Mouse (Mus musculus) gastrocnemius, postnatal 25 days (tissue): ENCODE data around the gene Hcn3. TPM values are rescaled to one million over a fixed set of nuclear protein-coding genes. Genes with fewer than 3 reads are reported as not detected.
"Not testable (repeated sequence)": the region's sequence is repeated elsewhere in the genome, so short reads cannot be mapped to it uniquely, and the experiment has no call there.

Experiments used
- DNase-seq: peaks from one replicate; pipeline ENCODE4 v3.0.0; 2022
- total RNA-seq, 2 experiments: library from RNA; stranded (reverse); gene quantifications; 1 replicate in 1 of 2; 2 replicates in 1 of 2; pipeline ENCODE4 v1.2.3; 2021

Gene Hcn3
- total RNA-seq, 2 experiments from 2014 or later, result 0.43 TPM; not detected in 1

GRCm38 (mm10) chr3:89181749-89182500 is 21.9 kb upstream of the Hcn3 start:
- no peak for DNase-seq

GRCm38 (mm10) chr3:89179056-89179455 is 19.1 kb upstream of the Hcn3 start:
- DNase-seq, result no peak

- DNase-seq, result no peak
Measured at GRCm38 (mm10) chr3:89178107-89178385, 18.1 kb upstream of the Hcn3 start.

- peak; percentile 89 for DNase-seq
Measured at GRCm38 (mm10) chr3:89177242-89178106, 17.5 kb upstream of the Hcn3 start, which contains the start of gene Scamp3. TSS of gene Scamp3 (plus strand) at chr3:89177473.

- no peak for DNase-seq
Measured at GRCm38 (mm10) chr3:89176421-89176820, 16.4 kb upstream of the Hcn3 start.

DNA sequence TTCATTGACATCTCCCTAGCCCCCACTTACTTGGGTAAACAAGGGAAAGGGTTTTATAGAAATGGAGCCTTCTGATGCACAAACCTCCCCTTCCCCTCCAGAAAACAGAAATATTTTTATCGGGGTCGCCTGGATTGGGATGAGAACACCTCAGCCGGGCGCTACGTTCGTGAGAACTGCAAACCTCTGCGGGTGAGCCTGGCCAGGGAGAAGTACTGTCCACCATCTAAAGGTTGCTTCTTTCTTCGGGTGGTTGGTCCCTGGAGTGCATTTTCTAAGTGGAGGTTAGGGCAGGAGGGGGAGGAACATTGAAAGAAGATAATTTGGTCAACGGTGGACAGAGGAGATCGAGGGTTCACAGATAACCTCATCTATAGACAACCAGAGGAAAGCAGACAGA is 15.5 kb upstream of the Hcn3 start:
- no peak for DNase-seq

- DNase-seq, result no peak
Measured at GRCm38 (mm10) chr3:89174844-89175243, 14.8 kb upstream of the Hcn3 start.

GRCm38 (mm10) chr3:89166945-89167344 is 6.9 kb upstream of the Hcn3 start:
- no peak for DNase-seq

GRCm38 (mm10) chr3:89165268-89165870 is 5.4 kb upstream of the Hcn3 start:
- DNase-seq, result no peak

DNA sequence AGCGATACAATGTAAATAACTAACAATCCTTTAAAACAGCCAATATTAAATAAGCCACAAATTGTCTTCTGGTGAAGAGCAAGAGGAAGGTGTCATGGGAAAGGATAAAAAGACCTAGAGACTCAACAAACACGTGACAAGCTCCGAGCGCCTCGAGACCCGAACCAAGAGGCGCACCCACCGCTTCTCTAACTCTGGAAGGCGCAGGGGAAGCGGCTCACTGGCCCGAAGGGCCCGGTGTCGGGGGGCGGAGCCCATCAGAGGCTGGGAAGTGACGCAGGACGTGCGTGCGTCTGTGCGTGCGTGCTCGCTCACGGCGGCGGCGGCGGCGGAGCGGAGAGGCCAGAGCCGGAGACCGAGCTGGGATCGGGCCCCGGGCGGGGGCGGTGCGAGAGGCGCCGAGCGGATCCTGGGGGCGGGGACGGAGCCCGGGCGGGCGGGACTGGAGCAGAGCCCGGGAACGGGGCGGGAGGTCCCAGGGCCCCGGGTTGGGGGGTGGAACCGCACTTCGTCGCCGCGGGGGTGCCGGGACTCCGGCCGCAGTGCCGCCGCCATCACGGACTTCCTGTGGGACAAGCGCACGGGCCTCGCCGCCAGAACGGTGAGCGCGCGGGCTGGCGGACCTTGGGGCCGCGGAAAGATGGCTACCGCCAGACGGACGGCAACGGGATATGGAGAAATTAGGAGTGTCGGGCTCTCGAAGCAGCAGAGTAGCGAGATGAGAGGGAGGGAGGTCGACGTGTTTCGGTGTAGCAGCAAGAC is 4.7 kb upstream of the Hcn3 start, which contains the start of gene Clk2:
TSS of gene Clk2 (plus strand) at position 290 of the 762 bp plus-strand sequence.
- peak; percentile 95 for DNase-seq

GRCm38 (mm10) chr3:89163643-89164245 is 3.7 kb upstream of the Hcn3 start:
- no peak for DNase-seq

GRCm38 (mm10) chr3:89163123-89163522 is 3.1 kb upstream of the Hcn3 start:
- DNase-seq, result no peak

GRCm38 (mm10) chr3:89161786-89162185 is 1.8 kb upstream of the Hcn3 start:
- DNase-seq, result no peak

DNA sequence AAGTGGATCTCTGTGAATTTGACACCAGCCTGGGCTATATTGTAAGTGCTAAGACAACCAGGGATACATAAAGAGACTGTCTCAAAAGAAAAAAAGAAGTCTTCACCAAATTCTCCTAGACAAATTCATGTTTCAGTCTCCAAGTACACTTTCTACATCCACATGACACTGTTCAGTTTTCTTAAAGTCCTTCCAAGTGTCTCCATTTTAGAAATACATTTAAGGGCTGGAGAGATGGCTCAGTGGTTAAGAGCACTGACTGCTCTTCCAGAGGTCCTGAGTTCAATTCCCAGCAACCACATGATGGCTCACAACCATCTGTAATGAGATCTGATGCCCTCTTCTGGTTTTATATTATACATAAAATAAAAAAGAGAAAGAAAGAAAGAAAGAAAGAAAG is 1.2 kb upstream of the Hcn3 start:
- DNase-seq, result not testable (repeated sequence)

DNA sequence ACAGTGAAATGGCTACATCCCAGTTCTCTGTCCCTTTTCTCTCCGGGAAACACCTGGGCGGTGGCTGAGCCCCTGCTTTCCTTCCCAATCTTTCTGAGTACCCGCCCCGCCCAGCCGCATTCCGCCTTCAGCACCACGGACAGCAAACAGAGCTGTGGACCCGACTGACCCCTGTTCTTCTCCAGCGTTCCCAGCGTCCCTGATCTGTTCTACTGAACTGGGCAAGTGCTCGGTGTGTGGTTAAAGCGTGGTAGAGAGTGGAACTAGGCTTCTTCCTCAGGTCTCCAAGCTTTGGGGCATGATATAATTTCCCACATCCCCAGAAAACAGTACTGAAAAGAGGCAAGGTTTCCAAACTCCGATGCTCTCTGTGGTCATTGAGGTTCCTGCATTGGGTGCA is 785 bp downstream of the Hcn3 start:
- no peak for DNase-seq

DNA sequence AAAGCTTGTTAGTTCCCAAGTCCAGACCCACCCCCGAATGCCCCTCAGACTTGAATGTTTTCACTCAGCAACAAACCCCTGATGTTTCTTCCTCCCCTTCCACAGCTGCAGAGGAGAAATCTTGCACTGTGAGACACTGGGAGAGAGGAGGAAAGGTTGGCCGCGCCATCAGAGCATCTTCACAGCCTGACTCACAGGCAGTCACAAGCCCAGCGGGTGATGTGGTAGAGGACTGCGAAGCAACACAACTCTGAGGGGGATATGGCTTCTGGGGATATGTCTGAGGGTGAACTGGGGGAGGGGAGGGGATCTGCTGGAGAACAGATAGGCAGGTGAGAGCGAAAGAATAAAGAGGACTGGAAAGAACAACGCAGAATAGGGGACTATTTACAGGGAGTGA is 1.3 kb downstream of the Hcn3 start:
- DNase-seq, result no peak

DNA sequence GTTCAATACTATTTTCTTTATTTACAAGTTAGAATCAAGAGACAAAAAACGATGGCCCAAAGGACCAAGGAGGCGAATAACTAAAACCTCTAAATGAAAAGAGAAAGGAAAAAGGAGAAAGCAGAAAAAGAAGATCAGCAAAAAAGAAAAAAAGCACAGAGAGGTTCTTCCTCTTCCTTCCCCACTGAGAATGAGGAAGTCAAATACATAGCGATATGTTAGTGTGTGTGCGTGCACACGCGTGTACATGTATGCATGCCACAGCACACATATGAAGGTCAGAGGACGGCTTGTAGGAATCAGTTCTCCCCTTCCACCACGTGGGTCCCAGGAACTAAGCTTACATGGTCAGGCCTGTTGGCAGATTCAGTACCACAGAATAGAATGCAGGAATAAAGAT is 3.0 kb downstream of the Hcn3 start:
- no peak for DNase-seq

DNA sequence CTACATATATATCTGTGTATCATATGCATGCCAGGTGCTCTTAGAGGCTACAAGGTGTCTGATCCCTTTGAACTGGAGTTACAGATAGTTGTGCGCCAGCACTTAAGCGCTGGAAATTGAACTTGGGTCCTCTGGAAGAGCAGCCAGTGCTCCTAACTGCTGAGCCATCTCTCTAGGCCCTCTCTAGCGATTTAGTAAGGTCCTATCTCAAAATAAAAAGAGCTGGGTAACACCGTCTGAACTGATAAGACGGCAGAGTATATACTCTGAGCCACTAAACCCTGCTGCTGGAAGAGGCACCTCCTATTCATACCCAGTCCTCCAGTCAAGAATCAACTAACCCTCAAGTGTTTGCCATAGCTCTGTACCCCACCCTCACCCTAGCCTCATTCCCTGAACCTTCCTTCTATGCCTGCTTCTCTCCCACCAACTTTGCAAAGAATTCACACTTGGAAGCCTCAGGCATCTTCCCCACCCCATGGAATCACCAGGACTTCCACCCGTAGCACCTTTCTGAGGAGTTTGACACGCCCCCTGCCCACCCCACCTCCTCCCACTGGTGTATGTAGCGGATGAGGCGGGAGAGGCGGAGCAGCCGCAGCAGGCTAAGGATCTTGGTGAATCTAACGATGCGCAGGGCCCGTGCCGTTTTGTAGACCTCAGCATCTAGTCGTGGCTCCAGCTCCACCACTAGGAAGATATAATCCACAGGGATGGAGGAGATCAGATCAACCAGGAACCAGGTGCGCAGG is 7.7 kb downstream of the Hcn3 start:
- DNase-seq, result no peak

GRCm38 (mm10) chr3:89148567-89148966 is 11.4 kb downstream of the Hcn3 start:
- no peak for DNase-seq

- no peak for DNase-seq
Measured at GRCm38 (mm10) chr3:89147979-89148311, 12.1 kb downstream of the Hcn3 start.
